Mouse (Mus musculus): ENCODE results near the gene Gsto1.

Gene Gsto1

DNA sequence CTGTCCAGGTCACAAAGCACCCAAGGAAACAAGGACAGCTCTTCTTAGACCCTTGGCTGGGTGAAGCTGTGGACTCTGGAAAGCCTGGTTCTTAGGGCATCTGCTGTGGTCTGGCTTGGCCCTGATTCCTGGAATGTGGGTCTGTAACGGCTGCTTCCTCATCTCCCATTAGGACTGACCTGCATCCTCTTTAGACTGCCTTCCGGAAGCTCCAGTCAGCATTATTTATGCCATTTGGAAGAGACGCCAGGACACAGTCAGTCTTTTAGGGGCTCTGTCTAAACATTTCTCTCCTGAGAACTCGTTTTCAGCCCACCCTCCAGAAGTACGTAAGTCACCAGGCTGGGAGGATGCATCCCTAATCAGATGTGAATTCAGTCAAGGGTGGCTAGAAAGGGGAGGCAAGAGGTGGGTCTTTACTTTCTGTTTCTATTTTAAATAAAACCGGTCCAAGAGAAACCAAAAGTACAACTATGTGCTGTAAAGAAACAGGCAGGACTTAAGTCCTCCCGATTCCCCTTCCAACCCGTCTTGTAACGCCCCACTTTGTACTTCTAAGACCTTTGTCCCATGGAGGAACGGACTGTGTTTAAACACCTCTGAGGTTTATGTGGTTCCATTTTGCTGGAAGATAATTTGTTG, 35.8 kb downstream of the Gsto1 start:
- no peak for DNase-seq (ENCODE audit: extremely low spot score, low spot score)

GRCm38 (mm10) chr19:47891562-47892312, 37.0 kb downstream of the Gsto1 start:
- DNase-seq (ENCODE audit: extremely low spot score, low spot score), result no peak

DNA sequence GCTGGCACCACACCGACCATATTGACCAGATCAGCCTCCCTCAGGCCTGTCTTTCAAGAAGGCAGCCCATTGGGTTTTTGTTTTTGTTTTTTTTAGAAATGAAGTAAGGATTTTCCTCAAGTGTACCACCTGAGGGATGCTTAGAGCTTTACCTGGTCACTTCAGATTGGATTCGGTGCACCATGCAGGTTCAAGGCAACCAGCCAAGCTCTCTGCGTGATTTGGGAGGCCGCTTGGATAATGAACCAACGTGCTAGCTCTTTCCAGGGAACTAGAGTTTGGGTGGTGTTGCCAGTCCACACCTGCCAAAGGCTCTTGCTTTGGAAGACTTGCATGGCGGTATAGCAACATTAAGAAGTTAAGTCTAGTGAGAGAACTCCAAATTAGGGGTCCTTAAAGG, 38.3 kb downstream of the Gsto1 start:
- DNase-seq (ENCODE audit: extremely low spot score, low spot score), result no peak

DNA sequence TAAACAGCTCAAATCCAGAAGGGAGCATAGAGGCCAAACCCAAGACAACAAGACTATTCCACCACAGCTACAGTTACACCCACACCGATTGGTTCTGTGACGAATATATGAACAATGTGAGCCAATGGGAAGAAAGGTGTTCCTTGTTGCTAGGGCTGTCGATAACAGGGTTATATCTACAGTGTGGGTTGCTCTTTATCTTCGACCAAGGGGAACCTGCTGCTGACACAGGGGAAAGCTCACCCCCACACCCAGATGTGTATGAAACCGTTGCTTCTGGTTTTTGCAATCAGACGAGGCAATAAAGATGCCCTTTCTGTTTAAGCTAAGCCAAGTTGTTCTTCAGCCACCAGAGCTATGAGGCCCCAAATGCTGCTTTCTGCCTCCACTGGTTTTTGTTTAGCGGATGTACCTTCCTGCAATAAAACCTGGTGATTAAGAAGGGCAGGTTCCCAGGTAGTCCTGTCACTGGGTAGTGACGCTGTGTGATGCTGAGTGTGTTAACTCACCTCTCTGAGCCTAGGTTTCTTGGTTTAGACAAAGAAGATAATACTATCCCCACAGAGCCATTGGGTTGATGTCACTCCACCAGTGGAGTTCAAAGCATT, 43.8 kb downstream of the Gsto1 start:
- no peak for DNase-seq (ENCODE audit: extremely low spot score, low spot score)

- no peak for DNase-seq (ENCODE audit: extremely low spot score, low spot score)
Observed at GRCm38 (mm10) chr19:47900012-47900411, 45.2 kb downstream of the Gsto1 start.

DNA sequence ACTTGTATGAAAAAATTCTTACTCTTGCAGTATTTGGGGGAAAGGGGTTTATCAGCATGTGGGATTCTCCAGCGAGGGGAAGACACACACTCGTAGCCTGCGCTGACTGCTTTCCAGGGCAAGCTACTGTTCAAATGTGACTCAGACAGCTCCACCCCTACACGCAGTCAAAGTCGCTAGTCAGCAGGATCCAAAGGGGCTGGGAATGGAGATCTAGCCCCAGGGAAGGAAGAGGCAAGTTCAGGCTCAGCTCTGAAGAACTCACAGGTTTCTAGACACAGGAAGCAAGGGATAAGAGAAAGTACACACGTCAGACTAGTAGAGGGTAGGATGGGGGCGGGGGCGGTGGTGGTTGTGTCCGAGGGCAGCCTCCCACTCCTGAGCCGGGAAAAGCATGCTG, 45.8 kb downstream of the Gsto1 start:
- no peak for DNase-seq (ENCODE audit: extremely low spot score, low spot score)

DNA sequence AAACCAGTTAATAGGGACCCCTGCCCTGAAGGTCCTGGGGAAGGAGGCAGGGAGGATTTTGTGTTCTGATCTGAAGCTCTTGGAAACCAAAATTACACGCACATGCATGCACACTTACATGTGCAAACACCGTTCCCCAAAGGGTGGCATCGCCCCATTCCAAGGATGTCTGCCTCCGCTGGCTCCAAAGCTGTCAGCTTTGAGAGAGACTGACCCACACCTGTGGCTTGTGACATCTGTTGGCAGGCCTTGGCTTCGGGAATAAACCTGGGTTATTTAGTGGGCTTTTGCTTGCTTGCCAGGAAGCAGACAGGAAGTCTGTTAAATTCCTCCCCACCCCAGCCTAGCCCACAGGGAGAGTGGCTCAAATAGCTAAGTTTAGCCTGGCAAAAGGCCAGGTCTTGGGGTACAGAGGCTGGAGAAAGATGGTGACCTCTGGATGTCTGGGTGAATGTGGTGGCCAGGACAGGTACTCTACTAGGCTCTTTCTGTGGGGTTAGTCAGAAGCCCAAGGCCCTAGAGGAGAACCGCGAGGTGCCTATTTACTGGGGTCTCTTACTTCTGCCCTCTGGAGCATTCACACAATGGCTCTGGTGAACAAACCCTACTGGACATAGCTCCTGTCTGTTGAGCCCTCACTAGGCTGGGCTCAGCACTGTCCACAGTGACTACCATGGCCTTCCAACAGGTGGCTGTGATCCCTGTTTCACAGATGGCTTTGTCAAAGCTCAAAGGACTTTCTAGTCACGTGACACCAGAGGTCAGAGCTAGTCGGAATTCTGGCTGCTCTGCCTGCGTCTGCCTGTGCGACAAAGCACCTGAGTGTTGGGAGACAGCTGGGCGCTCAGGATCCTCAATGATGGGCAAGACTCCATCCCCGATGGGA, 47.8 kb downstream of the Gsto1 start:
- DNase-seq (ENCODE audit: extremely low spot score, low spot score), result no peak

- no peak for DNase-seq (ENCODE audit: extremely low spot score, low spot score)
Observed at GRCm38 (mm10) chr19:47903679-47904078, 48.9 kb downstream of the Gsto1 start.

DNA sequence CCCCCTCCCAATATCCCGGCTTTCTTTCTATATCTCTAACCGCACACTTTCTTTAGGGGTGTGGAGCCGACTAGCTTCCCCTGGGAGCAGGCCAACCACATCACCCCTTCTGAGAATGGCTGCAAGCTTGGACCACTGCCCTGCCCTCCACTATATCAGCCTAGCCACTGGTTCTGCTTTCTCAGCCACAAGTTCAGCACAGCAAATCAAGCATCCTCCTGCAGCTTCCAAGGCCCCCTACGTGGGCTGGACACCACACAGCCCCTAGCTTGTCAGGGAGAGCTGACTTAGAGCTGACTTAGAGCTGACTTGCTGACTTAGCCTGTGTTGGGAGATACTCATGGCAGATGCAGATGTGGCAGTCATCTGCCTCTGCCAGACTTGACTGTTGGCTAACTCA, 50.3 kb downstream of the Gsto1 start:
- no peak for DNase-seq (ENCODE audit: extremely low spot score, low spot score)

DNA sequence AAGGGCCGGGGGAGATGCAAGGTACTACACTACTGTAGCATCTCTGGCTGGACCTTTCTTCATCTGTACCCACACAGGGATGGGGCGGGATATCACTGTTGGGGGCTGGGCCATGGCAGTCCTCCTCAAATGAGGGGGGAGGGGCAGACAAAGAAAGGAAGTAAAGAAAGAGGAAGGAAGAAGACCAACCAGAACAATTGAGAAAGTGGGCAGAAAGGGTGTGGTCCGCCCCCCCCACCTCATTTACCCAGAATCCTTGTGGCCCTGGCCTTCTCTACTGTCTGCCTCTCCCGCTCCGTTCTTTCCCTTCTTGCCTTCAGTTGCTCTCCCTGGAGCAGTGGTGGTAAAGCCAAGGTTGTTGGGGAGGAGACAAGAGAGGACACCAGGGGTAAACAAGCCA, 50.8 kb downstream of the Gsto1 start:
- DNase-seq (ENCODE audit: extremely low spot score, low spot score), result no peak

DNA sequence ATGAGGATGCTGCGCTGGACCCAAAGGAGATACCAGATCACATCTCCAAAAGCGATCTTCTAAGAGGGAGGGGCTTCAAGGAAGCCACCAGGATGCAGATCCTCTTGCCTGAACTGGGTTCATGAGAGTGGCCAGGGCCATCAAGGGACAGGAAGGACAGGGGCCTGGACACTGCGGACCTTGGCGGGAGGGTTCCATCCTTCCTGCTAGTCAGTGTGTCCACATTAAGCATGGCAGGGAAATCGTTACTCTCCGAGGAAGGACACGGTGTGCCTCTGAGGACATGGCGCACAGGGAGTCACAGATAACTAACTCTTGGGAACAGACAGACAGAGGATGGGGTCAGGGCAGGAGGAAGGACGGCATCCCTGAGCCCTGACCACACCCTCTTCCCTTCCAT, 52.8 kb downstream of the Gsto1 start:
- no peak for DNase-seq (ENCODE audit: extremely low spot score, low spot score)

- no peak for DNase-seq (ENCODE audit: extremely low spot score, low spot score)
Observed at GRCm38 (mm10) chr19:47908961-47909371, 54.2 kb downstream of the Gsto1 start.

DNA sequence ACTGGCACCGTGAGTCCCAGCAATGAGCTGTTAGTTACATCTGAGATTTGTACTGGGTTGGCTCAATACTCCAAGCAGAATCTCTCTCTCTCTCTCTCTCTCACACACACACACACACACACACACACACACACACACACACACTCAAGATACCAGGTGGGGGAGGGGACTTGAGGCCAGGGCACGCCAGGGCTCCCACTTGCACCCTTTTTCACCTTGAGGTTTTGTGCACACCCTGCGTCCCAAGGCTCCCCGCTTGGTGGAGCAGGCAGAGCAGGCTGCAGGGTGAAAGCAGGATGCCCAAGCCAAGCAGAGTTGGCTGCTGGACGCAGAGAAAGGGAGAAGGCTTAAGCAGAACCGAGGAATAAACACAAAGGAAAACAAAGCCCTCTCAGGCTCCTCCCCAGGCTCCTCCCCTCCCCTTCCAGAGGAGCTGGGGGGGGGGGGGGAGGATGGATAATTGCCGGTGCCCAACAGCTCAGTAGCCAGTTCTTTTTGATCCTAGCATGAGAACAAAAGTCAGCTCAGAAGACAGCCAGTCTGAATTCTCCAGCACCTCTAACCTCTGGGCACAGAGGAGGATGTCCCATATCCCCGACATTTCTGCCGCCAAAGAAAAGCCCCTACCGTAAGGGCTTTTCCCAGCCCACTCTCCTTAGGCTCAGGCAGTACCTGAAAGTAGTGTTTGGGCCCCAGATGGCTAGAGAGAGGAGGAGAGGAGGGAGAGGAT, 54.8 kb downstream of the Gsto1 start:
- DNase-seq (ENCODE audit: extremely low spot score, low spot score), result peak; percentile 58

DNA sequence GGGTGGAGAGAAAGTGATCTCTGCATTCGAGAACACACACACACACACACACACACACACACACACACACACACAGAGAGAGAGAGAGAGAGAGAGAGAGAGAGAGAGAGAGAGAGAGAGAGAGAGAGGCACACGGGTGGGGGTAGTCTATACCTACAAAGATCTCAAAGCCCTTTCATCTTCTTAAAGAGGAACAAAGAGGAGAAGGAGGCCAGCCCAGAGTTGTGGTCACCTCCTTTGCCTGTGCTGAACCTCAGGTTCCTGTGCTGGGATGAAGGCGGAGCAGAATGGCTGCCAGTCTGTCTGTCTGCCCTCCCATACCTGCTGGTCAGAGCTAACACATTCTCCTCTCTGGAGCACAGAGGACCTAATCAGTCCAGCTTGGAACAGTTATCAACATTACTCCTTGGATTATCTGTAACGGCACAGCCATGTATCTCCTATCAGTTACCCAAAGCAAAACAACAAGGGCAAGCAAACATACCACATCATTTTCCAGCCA, 55.4 kb downstream of the Gsto1 start:
- no peak for DNase-seq (ENCODE audit: extremely low spot score, low spot score)

- no peak for DNase-seq (ENCODE audit: extremely low spot score, low spot score)
Observed at GRCm38 (mm10) chr19:47910751-47911150, 56.0 kb downstream of the Gsto1 start.

GRCm38 (mm10) chr19:47913344-47913743, 58.6 kb downstream of the Gsto1 start:
- no peak for DNase-seq (ENCODE audit: extremely low spot score, low spot score)

- DNase-seq (ENCODE audit: extremely low spot score, low spot score), result no peak
Observed at GRCm38 (mm10) chr19:47914191-47914590, 59.4 kb downstream of the Gsto1 start.

Measured in neural tube, embryonic 10.5 days (tissue).